Mouse (Mus musculus) frontal cortex, postnatal 25 days (tissue): Measurements from ENCODE around the gene Gm9733.
"Not testable (repeated sequence)": the region's sequence is repeated elsewhere in the genome, so short reads cannot be mapped to it uniquely, and the experiment has no call there.

Experiments used
- DNase-seq, 2 experiments: peaks; one replicate each; pipeline ENCODE4 v3.0.0; 2022; ENCODE audit warnings: low spot score in 2 of 2

Gene Gm9733

GRCm38 (mm10) chr3:15332063-15332462 is at the start of gene Gm9733:
Gene Gm9733 (minus strand): TSS chr3:15332302.
- no peak for DNase-seq

GRCm38 (mm10) chr3:15355690-15356089 is 23.6 kb upstream of the Gm9733 start:
- not testable (repeated sequence) for DNase-seq

- not testable (repeated sequence) for DNase-seq
Observed at GRCm38 (mm10) chr3:15350318-15350717, 18.2 kb upstream of the Gm9733 start.

- DNase-seq = not testable (repeated sequence)
Observed at GRCm38 (mm10) chr3:15345606-15346005, 13.5 kb upstream of the Gm9733 start.

- no peak for DNase-seq
Observed at GRCm38 (mm10) chr3:15340287-15340686, 8.2 kb upstream of the Gm9733 start.

GRCm38 (mm10) chr3:15334182-15334581 is 2.1 kb upstream of the Gm9733 start:
- no peak for DNase-seq

GRCm38 (mm10) chr3:15331545-15331944 is 557 bp downstream of the Gm9733 start:
- no peak for DNase-seq

GRCm38 (mm10) chr3:15329549-15329948 is 2.6 kb downstream of the Gm9733 start:
- DNase-seq = no peak

GRCm38 (mm10) chr3:15284424-15285328 is 47.4 kb downstream of the Gm9733 start:
- no peak for DNase-seq

GRCm38 (mm10) chr3:15275899-15276526 is 56.1 kb downstream of the Gm9733 start:
- no peak for DNase-seq

- DNase-seq = no peak
Observed at GRCm38 (mm10) chr3:15264450-15264849, 67.7 kb downstream of the Gm9733 start.

GRCm38 (mm10) chr3:15255726-15256125 is 76.4 kb downstream of the Gm9733 start:
- DNase-seq = no peak
